Mouse (Mus musculus): ENCODE data around the gene Glipr2.

Gene Glipr2

DNA sequence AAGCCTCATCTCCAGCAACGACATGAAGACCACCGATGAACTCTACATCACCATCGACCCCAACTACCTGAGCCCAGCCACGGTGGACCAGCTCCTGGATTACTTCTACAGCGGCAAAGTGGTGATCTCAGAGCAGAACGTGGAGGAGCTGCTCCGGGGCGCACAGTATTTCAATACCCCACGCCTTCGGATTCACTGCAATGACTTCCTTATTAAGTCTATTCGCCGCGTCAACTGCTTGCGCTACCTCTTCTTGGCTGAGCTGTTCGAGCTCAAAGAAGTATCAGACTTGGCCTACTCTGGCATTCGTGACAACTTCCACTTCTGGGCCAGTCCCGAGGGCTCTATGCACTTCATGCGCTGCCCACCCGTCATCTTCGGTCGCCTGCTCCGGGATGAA lies 26.6 kb downstream of the Glipr2 start:
- in situ Hi-C loops (cut with MboI; ENCODE audit: low pct_unique_long_range_greater_than_20kb in 1 of 2, low sequenced_read_pairs in 2 of 2, unreplicated experiment in 1 of 2): loop anchor here in 1 of 2 experiments (5.0 kb wide), 1 partner anchor 56 kb away; no protein-coding TSS in a partner anchor

- in situ Hi-C loops (cut with MboI; ENCODE audit: low pct_unique_long_range_greater_than_20kb in 1 of 2, low sequenced_read_pairs in 2 of 2, unreplicated experiment in 1 of 2): loop anchor here in 1 of 2 experiments (5.0 kb wide), 1 partner anchor 57 kb away; no protein-coding TSS in a partner anchor
These were observed 27.1 kb downstream of the Glipr2 start for GRCm38 (mm10) chr4:43984326-43984725.

DNA sequence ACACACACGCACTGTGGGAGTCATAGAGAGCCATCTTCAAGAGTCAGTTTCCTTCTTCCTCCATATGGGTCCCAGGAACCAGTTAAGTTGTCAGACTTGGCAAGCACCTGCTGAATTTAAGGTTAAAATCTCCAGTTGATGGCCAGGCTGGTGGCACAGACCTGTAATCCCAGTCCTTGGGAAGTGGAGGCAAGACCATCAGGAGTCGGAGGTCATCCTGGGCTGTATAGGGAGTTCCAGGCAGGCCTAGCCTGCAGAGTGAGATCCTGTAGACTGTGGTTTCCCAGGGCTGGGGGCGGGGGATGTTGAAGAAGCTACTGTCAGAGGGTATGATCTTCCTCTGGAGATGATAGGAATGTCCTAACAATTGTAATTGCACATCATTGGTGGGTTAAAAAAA lies 31.8 kb downstream of the Glipr2 start:
- in situ Hi-C loops (cut with MboI; ENCODE audit: low pct_unique_long_range_greater_than_20kb in 1 of 2, low sequenced_read_pairs in 2 of 2, unreplicated experiment in 1 of 2): loop anchor here in 1 of 2 experiments (5.0 kb wide), 1 partner anchor 62 kb away; no protein-coding TSS in a partner anchor

DNA sequence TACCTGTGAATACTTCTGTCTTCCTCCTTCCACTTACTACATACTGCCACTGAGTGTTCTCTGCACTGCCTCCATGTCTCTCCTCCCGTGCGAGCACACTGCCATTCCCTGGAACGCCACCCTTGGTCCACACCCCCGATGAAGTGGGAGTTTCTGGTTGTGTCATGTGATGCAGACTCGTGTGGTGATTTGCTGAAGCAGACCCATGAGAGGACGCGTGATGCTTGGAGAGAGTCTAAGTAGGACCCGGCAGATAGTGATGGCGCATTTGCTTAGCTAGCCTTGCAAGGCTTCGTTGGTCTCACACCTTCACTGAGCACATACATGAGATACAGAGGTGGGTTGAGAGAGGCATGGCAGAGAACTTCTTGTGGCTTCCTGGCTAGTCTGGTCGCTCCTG lies 35.9 kb downstream of the Glipr2 start:
- in situ Hi-C loops (cut with MboI; ENCODE audit: low pct_unique_long_range_greater_than_20kb in 1 of 2, low sequenced_read_pairs in 2 of 2, unreplicated experiment in 1 of 2): no loop called here

DNA sequence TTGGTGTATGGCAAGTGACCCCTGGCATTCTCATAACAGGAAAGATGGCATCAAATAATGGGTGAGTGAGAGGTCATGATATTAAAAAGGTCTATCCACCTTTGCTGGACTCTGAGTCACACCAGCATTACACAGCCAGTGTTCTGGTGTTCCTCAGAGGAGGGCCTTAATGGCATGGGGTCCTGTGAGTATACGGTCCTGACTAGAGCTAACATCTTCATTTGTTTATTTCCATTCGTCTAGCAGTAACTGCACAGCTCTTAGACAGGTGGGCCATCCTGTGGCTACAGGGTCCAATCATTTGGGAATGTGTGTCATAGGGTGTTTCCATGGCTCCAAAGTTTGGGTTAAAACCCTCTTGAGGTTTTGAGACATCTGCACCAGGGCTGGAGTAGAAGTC lies 37.1 kb downstream of the Glipr2 start:
- in situ Hi-C loops (cut with MboI; ENCODE audit: low pct_unique_long_range_greater_than_20kb in 1 of 2, low sequenced_read_pairs in 2 of 2, unreplicated experiment in 1 of 2): no loop called here

DNA sequence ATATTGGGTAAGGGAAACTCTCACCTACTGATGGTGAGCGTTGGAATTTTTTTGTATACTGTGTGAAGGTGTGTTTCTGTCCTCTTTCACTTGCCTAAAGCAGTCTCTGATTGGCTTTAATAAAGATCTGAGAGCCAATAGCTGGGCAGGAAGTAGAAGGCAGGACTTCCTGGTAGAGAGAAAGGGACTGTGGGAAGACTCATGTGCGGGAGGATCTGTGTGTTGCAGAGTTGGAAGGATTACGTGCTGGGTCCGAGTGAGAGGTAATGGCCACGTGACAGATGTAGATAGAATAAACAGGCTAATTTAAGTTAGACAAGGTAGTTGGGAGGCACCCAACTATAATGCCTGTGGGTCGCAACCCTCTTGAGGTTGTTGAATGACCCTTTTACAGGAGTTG lies 46.4 kb downstream of the Glipr2 start:
- in situ Hi-C loops (cut with MboI; ENCODE audit: low pct_unique_long_range_greater_than_20kb in 1 of 2, low sequenced_read_pairs in 2 of 2, unreplicated experiment in 1 of 2): no loop called here

DNA sequence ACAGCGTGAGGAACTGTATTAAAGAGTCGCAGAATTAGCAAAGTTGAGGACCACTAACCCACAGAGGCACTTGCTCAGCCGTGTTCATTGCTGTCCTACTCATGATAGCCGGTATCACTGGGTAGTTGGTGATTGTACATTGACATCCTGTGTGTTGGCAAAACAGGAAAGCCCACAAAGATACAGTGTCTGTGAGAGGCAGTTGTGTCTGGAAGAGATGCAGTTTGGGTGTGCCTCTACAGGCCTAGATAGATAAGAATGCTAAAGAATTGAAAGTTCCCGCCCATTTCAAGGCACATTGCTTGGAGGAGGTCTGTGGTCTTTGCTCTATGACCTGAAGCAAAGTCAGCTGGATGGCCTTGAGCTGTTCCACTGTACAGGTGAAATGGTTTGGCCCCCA lies 46.9 kb downstream of the Glipr2 start, which contains the start of gene Clta:
Gene Clta (plus strand): TSS at position 327 of the 400 bp plus-strand sequence.
- in situ Hi-C loops (cut with MboI; ENCODE audit: low pct_unique_long_range_greater_than_20kb in 1 of 2, low sequenced_read_pairs in 2 of 2, unreplicated experiment in 1 of 2): no loop called here

GRCm38 (mm10) chr4:44004623-44005409 lies 47.6 kb downstream of the Glipr2 start:
- in situ Hi-C loops (cut with MboI; ENCODE audit: low pct_unique_long_range_greater_than_20kb in 1 of 2, low sequenced_read_pairs in 2 of 2, unreplicated experiment in 1 of 2): no loop called here

DNA sequence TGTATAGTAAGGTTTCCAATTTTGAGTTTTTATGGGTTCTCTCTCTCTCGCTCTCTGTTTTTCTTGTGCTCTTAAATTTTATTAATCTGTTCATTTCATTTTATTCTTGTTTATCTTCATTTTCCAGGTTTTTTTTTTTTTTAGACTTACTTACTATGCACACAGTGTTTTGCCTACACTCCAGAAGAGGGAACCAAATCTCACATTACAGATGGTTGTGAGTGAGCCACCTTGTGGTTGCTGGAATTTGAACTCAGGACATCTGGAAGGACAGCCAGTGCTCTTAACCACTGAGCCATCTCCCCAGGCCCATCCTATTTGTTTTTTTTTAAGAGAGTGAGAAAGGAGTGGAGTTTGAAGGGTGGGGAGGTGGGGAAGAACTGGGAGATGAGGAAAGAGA lies 53.0 kb downstream of the Glipr2 start:
- in situ Hi-C loops (cut with MboI; ENCODE audit: low pct_unique_long_range_greater_than_20kb in 1 of 2, low sequenced_read_pairs in 2 of 2, unreplicated experiment in 1 of 2): no loop called here

GRCm38 (mm10) chr4:44010893-44011292 lies 53.7 kb downstream of the Glipr2 start:
- in situ Hi-C loops (cut with MboI; ENCODE audit: low pct_unique_long_range_greater_than_20kb in 1 of 2, low sequenced_read_pairs in 2 of 2, unreplicated experiment in 1 of 2): no loop called here

DNA sequence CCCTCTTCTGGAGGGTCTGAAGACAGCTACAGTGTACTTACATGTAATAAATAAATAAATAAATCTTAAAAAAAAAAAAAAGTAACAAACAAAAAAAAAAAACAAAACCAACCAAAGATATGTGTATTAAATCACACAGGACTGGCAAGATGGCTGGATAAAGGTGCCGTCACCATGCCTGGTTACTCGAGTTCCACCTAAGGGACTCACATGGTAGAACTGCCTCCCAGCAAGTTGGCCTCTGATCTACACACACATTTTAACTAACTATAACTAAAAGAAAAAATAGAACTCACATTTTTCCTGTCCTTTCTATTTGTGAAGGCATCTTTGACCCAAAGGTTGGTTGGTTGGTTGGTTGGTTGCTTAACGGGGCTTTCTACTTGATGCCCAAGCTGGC lies 54.6 kb downstream of the Glipr2 start:
- in situ Hi-C loops (cut with MboI; ENCODE audit: low pct_unique_long_range_greater_than_20kb in 1 of 2, low sequenced_read_pairs in 2 of 2, unreplicated experiment in 1 of 2): no loop called here

DNA sequence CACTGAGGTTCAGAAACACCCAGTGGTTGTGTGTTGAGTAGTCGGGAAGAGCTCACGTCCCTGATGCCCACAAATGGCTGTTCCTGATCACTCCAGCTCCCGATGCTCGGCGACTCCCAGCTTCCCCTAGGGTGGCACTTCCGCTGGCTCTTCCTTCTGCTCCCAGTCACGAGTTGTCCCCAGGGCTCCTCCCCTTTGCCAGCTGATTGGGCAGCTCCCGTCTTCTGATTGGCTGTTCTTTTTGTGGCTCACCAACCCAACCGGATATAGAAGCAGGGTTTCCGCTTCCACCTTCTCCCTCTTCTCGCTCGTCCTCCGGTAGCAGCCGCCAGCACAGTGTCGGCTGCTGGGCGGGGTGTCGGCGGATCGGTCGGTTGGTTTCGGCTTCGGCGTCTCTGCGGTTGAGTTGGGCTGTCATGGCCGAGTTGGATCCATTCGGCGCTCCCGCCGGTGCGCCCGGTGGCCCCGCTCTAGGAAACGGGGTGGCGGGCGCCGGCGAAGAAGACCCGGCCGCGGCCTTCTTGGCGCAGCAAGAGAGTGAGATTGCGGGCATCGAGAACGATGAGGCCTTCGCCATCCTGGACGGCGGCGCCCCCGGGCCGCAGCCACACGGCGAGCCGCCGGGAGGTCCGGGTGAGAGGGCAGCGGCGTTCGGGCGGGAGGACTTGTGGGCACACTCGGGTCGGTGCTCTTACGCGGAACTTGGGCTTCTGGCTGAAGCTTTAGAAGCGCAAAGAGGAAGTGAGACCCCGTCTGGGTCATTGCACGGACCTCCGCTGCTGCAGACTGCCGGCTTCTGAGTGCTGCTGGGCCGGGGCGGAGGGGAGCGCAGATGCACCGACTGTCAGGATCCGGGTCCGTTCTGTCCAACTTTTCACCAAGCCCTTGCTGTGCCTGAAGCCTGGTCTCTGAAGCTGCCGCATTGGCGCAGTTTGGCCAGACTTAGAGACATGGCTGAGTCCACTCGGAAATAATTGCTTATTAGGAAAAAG lies 55.5 kb downstream of the Glipr2 start:
- in situ Hi-C loops (cut with MboI; ENCODE audit: low pct_unique_long_range_greater_than_20kb in 1 of 2, low sequenced_read_pairs in 2 of 2, unreplicated experiment in 1 of 2): no loop called here

GRCm38 (mm10) chr4:44013391-44014070 lies 56.3 kb downstream of the Glipr2 start:
- in situ Hi-C loops (cut with MboI; ENCODE audit: low pct_unique_long_range_greater_than_20kb in 1 of 2, low sequenced_read_pairs in 2 of 2, unreplicated experiment in 1 of 2): no loop called here

GRCm38 (mm10) chr4:44016071-44016470 lies 58.9 kb downstream of the Glipr2 start:
- in situ Hi-C loops (cut with MboI; ENCODE audit: low pct_unique_long_range_greater_than_20kb in 1 of 2, low sequenced_read_pairs in 2 of 2, unreplicated experiment in 1 of 2): no loop called here

GRCm38 (mm10) chr4:44016791-44017190 lies 59.6 kb downstream of the Glipr2 start:
- in situ Hi-C loops (cut with MboI; ENCODE audit: low pct_unique_long_range_greater_than_20kb in 1 of 2, low sequenced_read_pairs in 2 of 2, unreplicated experiment in 1 of 2): no loop called here

DNA sequence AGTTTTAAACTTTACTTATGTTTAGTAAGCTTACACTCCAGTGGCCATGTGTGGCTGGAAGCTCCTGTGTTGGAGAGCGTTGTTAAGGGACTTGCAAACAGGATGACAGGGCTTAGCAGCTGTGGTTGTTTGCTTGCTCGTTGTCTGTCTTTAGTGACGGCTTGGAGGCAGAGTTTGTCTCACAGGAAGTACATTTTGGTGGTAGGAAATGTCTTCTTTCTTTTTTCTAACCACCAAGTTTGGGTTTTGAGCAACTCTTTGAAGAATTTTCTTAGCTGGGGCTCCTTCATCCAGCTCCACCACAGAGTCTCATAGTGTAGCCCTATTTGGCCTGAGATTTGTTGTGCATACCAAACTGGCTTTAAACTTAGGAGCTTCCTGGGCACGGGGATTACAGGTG lies 65.1 kb downstream of the Glipr2 start:
- in situ Hi-C loops (cut with MboI; ENCODE audit: low pct_unique_long_range_greater_than_20kb in 1 of 2, low sequenced_read_pairs in 2 of 2, unreplicated experiment in 1 of 2): no loop called here

GRCm38 (mm10) chr4:44022766-44023165 lies 65.6 kb downstream of the Glipr2 start:
- in situ Hi-C loops (cut with MboI; ENCODE audit: low pct_unique_long_range_greater_than_20kb in 1 of 2, low sequenced_read_pairs in 2 of 2, unreplicated experiment in 1 of 2): no loop called here

DNA sequence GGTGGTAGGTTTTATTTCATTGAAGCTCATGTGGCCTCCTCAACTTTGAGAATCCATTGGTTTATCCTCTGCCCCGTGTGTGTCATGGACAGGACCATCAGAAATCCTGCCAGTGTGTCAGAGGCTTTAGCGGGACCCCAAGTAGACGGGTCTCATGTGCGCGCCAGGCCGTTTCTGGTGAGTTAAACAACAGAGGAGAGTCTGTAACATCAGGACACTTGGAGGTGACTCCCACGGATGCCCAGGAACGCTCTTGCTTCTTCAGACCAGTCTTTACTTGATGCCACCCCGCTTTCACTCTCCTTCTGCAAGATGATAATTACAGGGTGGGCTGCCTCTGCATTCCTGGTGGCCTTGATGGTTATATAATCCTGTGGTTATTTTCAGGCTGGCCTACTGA lies 66.5 kb downstream of the Glipr2 start:
- in situ Hi-C loops (cut with MboI; ENCODE audit: low pct_unique_long_range_greater_than_20kb in 1 of 2, low sequenced_read_pairs in 2 of 2, unreplicated experiment in 1 of 2): no loop called here

- in situ Hi-C loops (cut with MboI; ENCODE audit: low pct_unique_long_range_greater_than_20kb in 1 of 2, low sequenced_read_pairs in 2 of 2, unreplicated experiment in 1 of 2): no loop called here
These were observed 67.0 kb downstream of the Glipr2 start for GRCm38 (mm10) chr4:44024241-44024640.
